Mouse (Mus musculus) liver, embryonic 13.5 days (tissue): Measurements from ENCODE around the gene Olfr58. TPM values are rescaled to one million over a fixed set of nuclear protein-coding genes. Genes with fewer than 3 reads are reported as not detected.
"Not testable (repeated sequence)": the region's sequence is repeated elsewhere in the genome, so short reads cannot be mapped to it uniquely, and the experiment has no call there.

Experiments used
- ATAC-seq: fragments of 200-750 bp; cut with Nextera tagmentation; 2 replicates; pipeline ENCODE4 v1.8.0; 2017; ENCODE audit warnings: low read depth, mild to moderate bottlenecking, moderate number of reproducible peaks, moderate library complexity
- DNase-seq: peaks from one replicate; pipeline ENCODE4 v3.0.0; 2022
- H3K27ac ChIP-seq: fragments of 300-500 bp; sonication (generic); 2 replicates; pipeline ENCODE4 v1.5.1; 2015; ENCODE audit warnings: moderate library complexity, mild to moderate bottlenecking, inconsistent platforms
- H3K27me3 ChIP-seq: fragments of 300-500 bp; sonication (generic); 2 replicates; pipeline ENCODE4 v1.6.1; 2015; ENCODE audit warnings: mild to moderate bottlenecking, inconsistent platforms
- H3K36me3 ChIP-seq: fragments of 300-500 bp; sonication (generic); 2 replicates; pipeline ENCODE4 v1.6.1; 2015; ENCODE audit warnings: mild to moderate bottlenecking, inconsistent platforms
- H3K4me1 ChIP-seq: fragments of 300-500 bp; sonication (generic); replicated peaks from 2 replicates; pipeline ENCODE4 v1.6.1; 2015; ENCODE audit warnings: inconsistent platforms
- H3K4me2 ChIP-seq: fragments of 300-500 bp; sonication (generic); 2 replicates; pipeline ENCODE4 v1.6.1; 2015; ENCODE audit warnings: inconsistent platforms, mild to moderate bottlenecking, moderate library complexity
- H3K4me3 ChIP-seq: fragments of 300-500 bp; sonication (generic); replicated peaks from 2 replicates; pipeline ENCODE4 v1.5.1; 2015; ENCODE audit warnings: mild to moderate bottlenecking, inconsistent platforms
- H3K9ac ChIP-seq: fragments of 300-500 bp; sonication (generic); 2 replicates; pipeline ENCODE4 v1.6.1; 2015; ENCODE audit warnings: mild to moderate bottlenecking, inconsistent platforms
- H3K9me3 ChIP-seq: fragments of 300-500 bp; sonication (generic); replicated peaks from 2 replicates; pipeline ENCODE4 v1.6.1; 2016; ENCODE audit warnings: inconsistent platforms
- WGBS: fragments of 180-500 bp; shearing (Covaris S2); methylation state at CpG from one replicate; pipeline ENCODE4 v1.1.7; 2015; ENCODE audit not compliant: insufficient replicate concordance; 5-methylcytosine and 5-hydroxymethylcytosine counted together
- polyA plus RNA-seq: library from polyadenylated mRNA; unstranded; fragments of >200 nt; fragmentation: Nextera tagmentation; extraction: Ambion mirVana; gene quantifications from 2 replicates; pipeline ENCODE4 v1.2.1, GENCODE M21; 2015

The Olfr58 gene
- polyA plus RNA-seq, result not detected in 2 replicates

DNA sequence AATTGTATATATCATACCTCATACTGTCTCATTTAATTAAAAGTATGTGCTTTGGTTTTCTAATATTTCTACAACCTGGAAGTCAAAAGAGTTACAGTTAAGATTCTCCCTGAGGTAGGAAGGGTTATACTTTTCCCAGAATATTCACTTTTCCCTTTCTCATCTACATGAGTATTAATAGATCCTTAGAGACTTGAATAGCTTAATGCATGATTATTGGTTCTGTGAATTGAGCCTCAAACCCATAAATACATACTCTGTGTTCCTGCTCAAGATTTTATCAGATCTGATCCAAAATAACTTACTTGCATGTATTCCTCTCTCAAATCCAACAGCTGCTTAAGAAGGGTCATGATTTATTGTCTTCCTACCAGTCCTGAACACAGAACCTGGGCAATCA, at the start of gene Olfr58:
Gene Olfr58, plus strand, starts transcription at position 301 of the 400 bp plus-strand sequence.
- Histone ChIP-seq H3K4me2 (no peak within 1 kb of the TSS), H3K4me1 (no peaks in the 10 kb centered on the region), H3K9ac (no peak within 1 kb of the TSS), H3K9me3 (no peaks in the 10 kb centered on the region), H3K36me3 (no peaks in the 10 kb centered on the region), H3K27me3 (no peaks in the 10 kb centered on the region), H3K4me3 (no peak within 1 kb of the TSS), H3K27ac (no peak within 1 kb of the TSS)
- DNase-seq (no peak), ATAC-seq (no peak)

DNA sequence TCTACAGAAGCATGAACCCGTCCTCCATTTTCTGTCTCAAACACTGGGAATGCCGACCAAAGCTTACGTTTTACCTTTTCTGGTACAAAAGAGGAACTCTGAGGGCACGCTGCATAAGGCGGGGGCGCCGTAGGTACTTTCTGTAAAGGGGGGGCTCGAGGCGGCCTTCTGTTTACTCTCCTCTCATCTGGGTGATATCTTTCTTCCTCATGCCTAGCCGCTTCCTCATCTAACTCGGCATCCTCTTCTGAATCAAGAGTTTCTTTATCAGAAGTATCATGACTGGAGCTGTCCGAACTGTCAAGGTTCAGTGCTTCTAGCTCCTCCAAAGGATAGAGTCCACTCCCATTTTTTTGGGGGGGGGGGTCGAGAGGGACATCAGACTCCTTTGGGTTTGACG, 10.9 kb upstream of the Olfr58 start:
- H3K4me3 ChIP-seq, result no peak overlapping the region
- ATAC-seq (no peak), DNase-seq (no peak)
- no peaks in the 10 kb centered on the region for H3K36me3 ChIP-seq
- 66% methylated on average over 14 of the region's 14 CpGs for WGBS
- H3K27me3 ChIP-seq, result no peaks in the 10 kb centered on the region
- no peaks in the 10 kb centered on the region for H3K4me1 ChIP-seq
- no peak overlapping the region for H3K9ac ChIP-seq
- H3K4me2 ChIP-seq, result no peak overlapping the region
- peaks cover 18% of the 10 kb centered on the region for H3K9me3 ChIP-seq
- H3K27ac ChIP-seq, result no peak overlapping the region

DNA sequence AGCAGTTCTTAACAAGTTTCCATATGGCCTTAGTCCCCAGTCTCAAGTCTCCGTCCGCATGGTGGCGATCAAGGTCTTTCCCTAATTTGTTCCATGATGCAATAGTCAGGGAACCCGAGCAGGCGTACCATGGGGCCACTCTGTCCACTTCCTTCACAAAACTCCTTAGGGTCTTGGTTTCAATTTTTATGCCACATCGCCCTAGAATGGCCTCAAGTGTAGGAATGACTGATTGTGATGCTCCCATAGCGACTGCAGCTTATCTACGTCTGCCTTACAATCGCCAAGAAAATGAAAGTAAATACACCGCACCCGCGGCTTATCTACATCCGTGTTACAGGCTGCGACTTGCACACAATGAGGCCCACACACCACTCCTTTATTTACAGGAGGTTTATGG, 10.4 kb upstream of the Olfr58 start:
- Histone ChIP-seq H3K4me2 (no peak overlapping the region), H3K4me3 (no peak overlapping the region), H3K27ac (no peak overlapping the region), H3K4me1 (no peaks in the 10 kb centered on the region), H3K27me3 (no peaks in the 10 kb centered on the region), H3K36me3 (no peaks in the 10 kb centered on the region), H3K9me3 (peaks cover 13% of the 10 kb centered on the region), H3K9ac (no peak overlapping the region)
- DNase-seq (no peak), ATAC-seq (no peak)
- 85% methylated on average over 14 of the region's 14 CpGs for WGBS

DNA sequence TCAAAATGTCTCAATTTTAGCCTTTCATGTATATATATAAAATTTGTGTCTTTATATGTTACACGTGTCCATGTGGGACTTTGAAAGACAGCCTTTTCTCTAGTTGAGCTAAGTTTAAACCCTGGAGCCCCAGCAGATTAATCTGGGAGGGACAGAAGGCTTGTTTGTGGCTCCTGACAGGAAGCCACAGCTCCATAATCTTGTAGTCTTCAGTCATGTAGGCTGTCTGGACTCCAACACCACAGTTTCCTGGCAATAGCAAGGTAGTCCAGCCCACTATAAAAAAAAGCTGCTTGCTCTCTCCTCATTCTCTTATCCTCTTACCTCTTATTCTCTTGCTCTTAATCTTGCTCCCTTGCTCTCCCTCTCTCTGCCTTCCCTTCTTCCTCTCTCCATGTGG, 22.9 kb downstream of the Olfr58 start:
- ATAC-seq (no peak), DNase-seq (no peak)
- H3K4me3 ChIP-seq, result no peak overlapping the region
- no peaks in the 10 kb centered on the region for H3K4me1 ChIP-seq
- WGBS, result 43% methylated on average over 1 of the region's 1 CpGs
- H3K4me2 ChIP-seq, result no peak overlapping the region
- no peaks in the 10 kb centered on the region for H3K36me3 ChIP-seq
- H3K27ac ChIP-seq, result no peak overlapping the region
- H3K9me3 ChIP-seq, result no peaks in the 10 kb centered on the region
- no peaks in the 10 kb centered on the region for H3K27me3 ChIP-seq
- H3K9ac ChIP-seq, result no peak overlapping the region

DNA sequence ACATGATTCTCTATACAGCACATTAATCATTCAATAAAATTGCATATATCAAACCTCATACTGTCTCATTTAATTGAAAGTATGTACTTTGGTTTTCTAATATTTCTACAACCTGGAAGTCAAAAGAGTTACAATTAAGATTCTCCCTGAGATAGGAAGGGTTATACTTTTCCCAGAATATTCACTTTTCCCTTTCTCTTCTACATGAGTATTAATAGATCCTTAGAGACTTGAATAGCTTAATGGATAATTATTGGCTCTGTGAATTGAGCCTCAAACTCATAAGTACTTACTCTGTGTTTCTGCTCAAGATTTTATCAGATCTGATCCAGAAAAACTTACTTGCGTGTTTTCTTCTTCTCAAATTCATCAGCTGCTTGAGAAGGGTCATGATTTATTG, 24.5 kb downstream of the Olfr58 start, which contains the start of gene Olfr859:
Gene Olfr859, plus strand, starts transcription at position 301 of the 400 bp plus-strand sequence.
- not testable (repeated sequence) for H3K9me3 ChIP-seq, H3K9ac ChIP-seq, H3K4me1 ChIP-seq, H3K4me3 ChIP-seq, H3K36me3 ChIP-seq, H3K27ac ChIP-seq, H3K27me3 ChIP-seq, H3K4me2 ChIP-seq, DNase-seq, ATAC-seq
- WGBS, result 35% methylated on average over 1 of the region's 1 CpGs

Other genes with a start within 250 kb of the Olfr58 start
- gene Olfr853, start 239.2 kb upstream of the Olfr58 start, polyA plus RNA-seq, result not detected in 2 replicates
- gene Olfr854, start 212.9 kb upstream of the Olfr58 start, polyA plus RNA-seq, result not detected in 2 replicates
- gene Olfr855, start 197.7 kb upstream of the Olfr58 start, polyA plus RNA-seq, result not detected in 2 replicates
- 9.6 and 11.2 TPM in 2 replicates for gene Zfp317, start 158.2 kb upstream of the Olfr58 start, polyA plus RNA-seq
- gene Olfr857, start 70.8 kb upstream of the Olfr58 start, polyA plus RNA-seq, result not detected in 2 replicates
- not detected in 2 replicates for gene Olfr859, start 24.6 kb downstream of the Olfr58 start, polyA plus RNA-seq
- gene Olfr860, start 69.5 kb downstream of the Olfr58 start, polyA plus RNA-seq, result not detected in 2 replicates
- not detected in 2 replicates for gene Olfr862, start 107.7 kb downstream of the Olfr58 start, polyA plus RNA-seq
- gene Olfr77, start 136.6 kb downstream of the Olfr58 start, polyA plus RNA-seq, result 0.20 and 0.21 TPM in 2 replicates
- not detected in 2 replicates for gene Olfr866, start 247.8 kb downstream of the Olfr58 start, polyA plus RNA-seq